Mouse (Mus musculus) testis, adult 2 months (tissue): ENCODE data around the gene Onecut3.

Experiments used
- CTCF ChIP-seq: fragments of 200-500 bp; IDR thresholded peaks from 2 replicates; pipeline ENCODE4 v1.5.1; 2012; ENCODE audit warnings: low read depth, mild to moderate bottlenecking, inconsistent platforms, low read length, moderate library complexity; ENCODE audit not compliant: control insufficient read depth, insufficient read depth, insufficient replicate concordance
- POLR2A ChIP-seq: fragments of 200-500 bp; IDR thresholded peaks from 2 replicates; pipeline ENCODE4 v1.6.1; 2012; ENCODE audit warnings: low read depth, mild to moderate bottlenecking, inconsistent platforms, low read length, moderate library complexity; ENCODE audit not compliant: control insufficient read depth

GRCm38 (mm10) chr10:80504724-80505123, 10.1 kb downstream of the Onecut3 start:
- no peak for TF ChIP-seq CTCF
- TF ChIP-seq POLR2A, result no peak
